Mouse (Mus musculus): ENCODE measurements at regions not wholly inside any gene's neighbourhood (a gene's known extent, or its start where the extent isn't known, plus 50 kb on each side); places are given as distances from the start of the nearest gene placed in this dataset.

- no peak overlapping the region for H3K4me3 ChIP-seq (ENCODE audit: low read depth, low read length)
- no peak for ATAC-seq (ENCODE audit: insufficient read depth, low FRiP score, low TSS enrichment)
- H3K4me2 ChIP-seq (ENCODE audit: low read depth), result no peak overlapping the region
- H3K36me3 ChIP-seq (ENCODE audit: control insufficient read depth, insufficient read depth, low read length), result no peaks in the 10 kb centered on the region
- no peak overlapping the region for H3K9ac ChIP-seq (ENCODE audit: low read length)
- WGBS, result 63% methylated on average over 3 of the region's 3 CpGs
- H3K9me3 ChIP-seq (ENCODE audit: control insufficient read depth, low read length), result no peaks in the 10 kb centered on the region
- no peak for DNase-seq (ENCODE audit: low spot score)
- H3K4me1 ChIP-seq (ENCODE audit: control insufficient read depth, insufficient read depth, low read length), result no peaks in the 10 kb centered on the region
- no peak overlapping the region for H3K27ac ChIP-seq (ENCODE audit: low read depth, low read length)
- no peaks in the 10 kb centered on the region for H3K27me3 ChIP-seq (ENCODE audit: control insufficient read depth, insufficient read depth, low read length)
Observed at GRCm38 (mm10) chr1:88602241-88602640, 92.4 kb upstream of the Glrp1 start.

GRCm38 (mm10) chr1:88601801-88602200 lies 91.9 kb upstream of the Glrp1 start:
- no peaks in the 10 kb centered on the region for H3K27me3 ChIP-seq (ENCODE audit: control insufficient read depth, insufficient read depth, low read length)
- 82% methylated on average over 7 of the region's 8 CpGs for WGBS

GRCm38 (mm10) chr1:88600145-88600544 lies 90.3 kb upstream of the Glrp1 start:
- Histone ChIP-seq H3K9me3 (ENCODE audit: control insufficient read depth, low read length) (no peaks in the 10 kb centered on the region), H3K4me3 (ENCODE audit: low read depth, low read length) (no peak overlapping the region), H3K27ac (ENCODE audit: low read depth, low read length) (no peak overlapping the region), H3K36me3 (ENCODE audit: control insufficient read depth, insufficient read depth, low read length) (no peaks in the 10 kb centered on the region), H3K4me1 (ENCODE audit: control insufficient read depth, insufficient read depth, low read length) (no peaks in the 10 kb centered on the region), H3K27me3 (ENCODE audit: control insufficient read depth, insufficient read depth, low read length) (no peaks in the 10 kb centered on the region), H3K9ac (ENCODE audit: low read length) (no peak overlapping the region), H3K4me2 (ENCODE audit: low read depth) (no peak overlapping the region)
- 78% methylated on average over 1 of the region's 1 CpGs for WGBS
- DNase-seq (ENCODE audit: low spot score), result no peak
- ATAC-seq (ENCODE audit: insufficient read depth, low FRiP score, low TSS enrichment), result no peak

More at GRCm38 (mm10) chr1:88601801-88602200, 91.9 kb upstream of the Glrp1 start:
- ATAC-seq (ENCODE audit: insufficient read depth, low FRiP score, low TSS enrichment) (no peak), DNase-seq (ENCODE audit: low spot score) (no peak)
- H3K9me3 ChIP-seq (ENCODE audit: control insufficient read depth, low read length), result no peaks in the 10 kb centered on the region
- H3K27ac ChIP-seq (ENCODE audit: low read depth, low read length), result no peak overlapping the region
- no peak overlapping the region for H3K4me3 ChIP-seq (ENCODE audit: low read depth, low read length)
- no peak overlapping the region for H3K4me2 ChIP-seq (ENCODE audit: low read depth)
- H3K36me3 ChIP-seq (ENCODE audit: control insufficient read depth, insufficient read depth, low read length), result no peaks in the 10 kb centered on the region
- H3K9ac ChIP-seq (ENCODE audit: low read length), result no peak overlapping the region
- no peaks in the 10 kb centered on the region for H3K4me1 ChIP-seq (ENCODE audit: control insufficient read depth, insufficient read depth, low read length)

GRCm38 (mm10) chr1:88594484-88595254 lies 84.8 kb upstream of the Glrp1 start:
- no peak overlapping the region for H3K27ac ChIP-seq (ENCODE audit: low read depth, low read length)

GRCm38 (mm10) chr1:88592036-88592435 lies 82.2 kb upstream of the Glrp1 start:
- DNase-seq (ENCODE audit: low spot score) (no peak), ATAC-seq (ENCODE audit: insufficient read depth, low FRiP score, low TSS enrichment) (no peak)
- no peak overlapping the region for H3K4me3 ChIP-seq (ENCODE audit: low read depth, low read length)
- H3K36me3 ChIP-seq (ENCODE audit: control insufficient read depth, insufficient read depth, low read length), result no peaks in the 10 kb centered on the region
- no peaks in the 10 kb centered on the region for H3K27me3 ChIP-seq (ENCODE audit: control insufficient read depth, insufficient read depth, low read length)
- H3K9me3 ChIP-seq (ENCODE audit: control insufficient read depth, low read length), result no peaks in the 10 kb centered on the region
- no peak overlapping the region for H3K9ac ChIP-seq (ENCODE audit: low read length)
- no peak overlapping the region for H3K27ac ChIP-seq (ENCODE audit: low read depth, low read length)
- no peak overlapping the region for H3K4me2 ChIP-seq (ENCODE audit: low read depth)
- WGBS, result 87% methylated on average over 6 of the region's 6 CpGs
- H3K4me1 ChIP-seq (ENCODE audit: control insufficient read depth, insufficient read depth, low read length), result no peaks in the 10 kb centered on the region

More at GRCm38 (mm10) chr1:88594484-88595254, 84.8 kb upstream of the Glrp1 start:
- no peak for ATAC-seq (ENCODE audit: insufficient read depth, low FRiP score, low TSS enrichment)
- no peaks in the 10 kb centered on the region for H3K27me3 ChIP-seq (ENCODE audit: control insufficient read depth, insufficient read depth, low read length)
- no peak for DNase-seq (ENCODE audit: low spot score)
- 49% methylated on average over 9 of the region's 9 CpGs for WGBS
- H3K9ac ChIP-seq (ENCODE audit: low read length), result no peak overlapping the region
- no peaks in the 10 kb centered on the region for H3K36me3 ChIP-seq (ENCODE audit: control insufficient read depth, insufficient read depth, low read length)
- no peaks in the 10 kb centered on the region for H3K9me3 ChIP-seq (ENCODE audit: control insufficient read depth, low read length)
- no peaks in the 10 kb centered on the region for H3K4me1 ChIP-seq (ENCODE audit: control insufficient read depth, insufficient read depth, low read length)
- no peak overlapping the region for H3K4me3 ChIP-seq (ENCODE audit: low read depth, low read length)
- H3K4me2 ChIP-seq (ENCODE audit: low read depth), result no peak overlapping the region

- no peaks in the 10 kb centered on the region for H3K27me3 ChIP-seq (ENCODE audit: control insufficient read depth, insufficient read depth, low read length)
- H3K4me3 ChIP-seq (ENCODE audit: low read depth, low read length), result no peak overlapping the region
- H3K4me2 ChIP-seq (ENCODE audit: low read depth), result no peak overlapping the region
- H3K9me3 ChIP-seq (ENCODE audit: control insufficient read depth, low read length), result no peaks in the 10 kb centered on the region
- DNase-seq (ENCODE audit: low spot score) (no peak), ATAC-seq (ENCODE audit: insufficient read depth, low FRiP score, low TSS enrichment) (no peak)
- H3K36me3 ChIP-seq (ENCODE audit: control insufficient read depth, insufficient read depth, low read length), result no peaks in the 10 kb centered on the region
- no peak overlapping the region for H3K27ac ChIP-seq (ENCODE audit: low read depth, low read length)
- H3K9ac ChIP-seq (ENCODE audit: low read length), result no peak overlapping the region
- WGBS, result 82% methylated on average over 9 of the region's 9 CpGs
- no peaks in the 10 kb centered on the region for H3K4me1 ChIP-seq (ENCODE audit: control insufficient read depth, insufficient read depth, low read length)
Observed at GRCm38 (mm10) chr1:88590802-88591380, 81.0 kb upstream of the Glrp1 start.

- no peak overlapping the region for H3K27ac ChIP-seq (ENCODE audit: low read depth, low read length)
- ATAC-seq (ENCODE audit: insufficient read depth, low FRiP score, low TSS enrichment) (no peak), DNase-seq (ENCODE audit: low spot score) (no peak)
- H3K9me3 ChIP-seq (ENCODE audit: control insufficient read depth, low read length), result no peaks in the 10 kb centered on the region
- WGBS, result 83% methylated on average over 1 of the region's 1 CpGs
- H3K4me3 ChIP-seq (ENCODE audit: low read depth, low read length), result no peak overlapping the region
- no peaks in the 10 kb centered on the region for H3K4me1 ChIP-seq (ENCODE audit: control insufficient read depth, insufficient read depth, low read length)
- no peaks in the 10 kb centered on the region for H3K27me3 ChIP-seq (ENCODE audit: control insufficient read depth, insufficient read depth, low read length)
- H3K4me2 ChIP-seq (ENCODE audit: low read depth), result no peak overlapping the region
- no peaks in the 10 kb centered on the region for H3K36me3 ChIP-seq (ENCODE audit: control insufficient read depth, insufficient read depth, low read length)
- no peak overlapping the region for H3K9ac ChIP-seq (ENCODE audit: low read length)
Observed at GRCm38 (mm10) chr1:88588747-88589146, 78.9 kb upstream of the Glrp1 start.

GRCm38 (mm10) chr1:88586823-88587820 lies 77.3 kb upstream of the Glrp1 start:
- 82% methylated on average over 13 of the region's 13 CpGs for WGBS
- H3K4me3 ChIP-seq (ENCODE audit: low read depth, low read length), result no peak overlapping the region
- ATAC-seq (ENCODE audit: insufficient read depth, low FRiP score, low TSS enrichment) (no peak), DNase-seq (ENCODE audit: low spot score) (no peak)
- no peaks in the 10 kb centered on the region for H3K9me3 ChIP-seq (ENCODE audit: control insufficient read depth, low read length)
- no peaks in the 10 kb centered on the region for H3K27me3 ChIP-seq (ENCODE audit: control insufficient read depth, insufficient read depth, low read length)
- no peak overlapping the region for H3K9ac ChIP-seq (ENCODE audit: low read length)
- H3K36me3 ChIP-seq (ENCODE audit: control insufficient read depth, insufficient read depth, low read length), result no peaks in the 10 kb centered on the region
- H3K27ac ChIP-seq (ENCODE audit: low read depth, low read length), result no peak overlapping the region
- H3K4me2 ChIP-seq (ENCODE audit: low read depth), result no peak overlapping the region
- H3K4me1 ChIP-seq (ENCODE audit: control insufficient read depth, insufficient read depth, low read length), result no peaks in the 10 kb centered on the region

Measured in neural tube, embryonic 11.5 days (tissue).